Mouse (Mus musculus) liver, embryonic 14.5 days (tissue): ENCODE results near the gene Ntf3.

Source experiments
- CTCF ChIP-seq: IDR thresholded peaks from 2 replicates; pipeline ENCODE4 v1.5.1; 2016; ENCODE audit warnings: antibody characterized with exemption, low read depth, control low read depth
- EP300 ChIP-seq: IDR thresholded peaks from 2 replicates; pipeline ENCODE4 v1.6.1; 2016; ENCODE audit warnings: antibody characterized with exemption, low read depth

- TF ChIP-seq CTCF, result no peak
- TF ChIP-seq EP300, result no peak
These were observed 59.3 kb downstream of the Ntf3 start for GRCm38 (mm10) chr6:126107398-126107797.
